Mouse (Mus musculus): ENCODE data around the gene Acsl5.

The Acsl5 gene

DNA sequence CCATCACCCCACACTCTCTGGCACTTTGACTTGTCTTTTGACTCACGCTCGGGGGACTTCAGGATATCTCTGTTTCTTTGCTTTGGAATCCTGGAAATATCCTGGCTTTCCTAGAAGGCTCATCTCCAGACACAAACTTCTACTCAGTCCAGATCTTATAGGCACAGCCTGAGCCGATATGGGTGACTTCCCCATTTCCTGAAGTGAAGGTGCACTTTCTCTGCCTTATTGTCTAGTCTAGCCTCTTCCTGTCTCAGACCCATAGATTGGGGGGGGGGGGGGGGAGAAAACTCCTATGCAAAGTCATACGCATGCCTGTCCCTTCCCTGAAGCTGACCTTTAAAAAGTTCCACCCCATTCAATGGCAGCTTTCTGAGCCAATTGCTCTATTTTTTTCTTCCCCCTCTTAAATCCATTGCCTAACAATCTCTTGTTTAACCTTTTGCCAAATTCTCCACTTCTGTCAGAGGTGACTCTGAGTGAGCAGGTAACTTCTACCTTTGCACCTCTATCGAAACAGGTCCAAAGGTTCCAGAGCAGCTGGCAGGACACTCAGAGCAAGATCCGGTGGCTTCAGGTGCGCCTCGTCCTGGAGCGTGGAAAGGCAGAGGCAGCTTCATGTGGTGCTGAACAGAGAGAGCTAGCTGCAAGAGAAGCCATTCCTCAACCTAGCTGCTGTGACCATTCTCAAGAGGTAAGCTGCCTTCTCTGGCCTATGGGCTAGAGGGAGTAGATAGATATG, at the start of gene Acsl5:
Gene Acsl5, plus strand, starts transcription at position 556 of the 742 bp plus-strand sequence.
- DNase-seq (ENCODE audit: low read depth), result no peak

GRCm38 (mm10) chr19:55206482-55207138, 45.1 kb upstream of the Acsl5 start:
- peak; percentile 86 for DNase-seq (ENCODE audit: low read depth)

- no peak for DNase-seq (ENCODE audit: low read depth)
Measured at GRCm38 (mm10) chr19:55207205-55207604, 44.5 kb upstream of the Acsl5 start.

DNA sequence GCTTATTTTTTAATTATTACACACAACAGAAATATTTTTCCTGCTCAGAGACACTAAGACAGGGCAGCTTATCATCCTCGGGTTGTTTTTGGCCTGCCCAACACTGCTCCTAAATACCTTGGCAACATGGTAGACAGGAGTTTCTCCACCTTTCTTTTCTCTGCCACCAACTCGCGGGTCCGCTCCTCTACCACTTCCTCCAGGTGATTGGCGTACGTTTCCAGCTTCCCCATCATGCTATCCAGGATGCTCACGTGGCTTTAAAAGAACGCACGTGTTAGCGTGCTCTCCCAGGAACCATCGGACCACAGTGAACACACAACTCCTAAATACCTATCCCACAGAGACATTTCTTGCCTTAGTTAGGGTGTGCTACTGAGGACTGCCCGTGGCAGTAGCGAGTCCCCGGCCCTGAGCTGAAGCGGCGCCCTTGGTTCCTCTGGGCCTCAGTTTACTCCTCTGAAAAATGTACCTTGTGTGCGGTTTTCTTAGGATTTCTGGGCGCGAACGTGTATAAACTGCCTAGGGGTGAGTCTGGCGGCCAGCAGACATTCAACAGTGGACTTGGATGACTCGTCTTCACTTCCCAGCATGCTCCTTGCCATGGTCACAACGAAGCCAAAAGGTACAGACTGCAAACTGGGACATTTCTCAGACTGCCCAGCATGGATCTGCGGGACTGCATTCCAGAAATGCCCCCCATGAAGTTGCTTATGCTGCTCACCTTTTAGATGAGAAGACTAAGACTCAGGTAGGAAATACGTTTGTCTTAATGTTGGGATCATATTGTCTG, 43.8 kb upstream of the Acsl5 start:
- DNase-seq (ENCODE audit: low read depth), result no peak

DNA sequence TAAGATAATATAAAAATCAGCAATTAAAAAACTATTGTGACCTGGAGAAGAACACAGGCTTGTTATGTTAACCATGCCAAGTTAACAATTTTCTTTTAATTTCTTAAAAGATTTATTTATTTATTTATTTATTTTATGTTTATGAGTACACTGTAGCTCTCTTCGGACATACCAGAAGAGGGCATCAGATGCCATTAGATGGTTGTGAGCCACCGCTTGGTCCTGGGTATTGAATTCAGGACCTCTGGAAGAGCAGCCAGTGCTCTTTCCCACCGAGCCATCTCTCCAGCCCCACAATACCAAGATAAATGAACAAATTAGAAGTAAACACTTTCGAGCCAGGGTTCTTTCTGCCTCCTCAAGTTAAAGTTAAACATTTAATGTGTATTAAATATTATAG, 43.1 kb upstream of the Acsl5 start:
- peak; percentile 60 for DNase-seq (ENCODE audit: low read depth)

DNA sequence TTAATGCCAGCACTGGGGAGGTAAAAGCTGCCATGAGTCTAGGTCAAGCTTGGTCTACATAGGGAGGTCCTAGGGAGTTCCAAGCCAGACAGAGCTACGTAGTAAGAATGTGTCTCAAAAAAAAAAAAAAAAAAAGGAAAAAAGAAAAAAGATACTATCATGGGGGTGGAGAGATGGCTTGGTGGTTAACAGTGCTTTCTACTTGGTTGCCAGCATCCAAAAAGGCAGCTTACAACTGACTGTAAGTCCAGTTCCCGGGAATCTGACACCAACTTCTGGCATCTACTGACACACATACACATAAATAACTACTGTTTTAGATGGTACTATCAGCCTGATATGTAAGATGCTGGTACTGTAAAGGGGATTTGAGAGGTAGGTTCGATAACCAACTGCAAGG, 42.7 kb upstream of the Acsl5 start:
- DNase-seq (ENCODE audit: low read depth), result no peak

- DNase-seq (ENCODE audit: low read depth), result no peak
Measured at GRCm38 (mm10) chr19:55211698-55212097, 40.0 kb upstream of the Acsl5 start.

- no peak for DNase-seq (ENCODE audit: low read depth)
Measured at GRCm38 (mm10) chr19:55213617-55214340, 38.0 kb upstream of the Acsl5 start.

DNA sequence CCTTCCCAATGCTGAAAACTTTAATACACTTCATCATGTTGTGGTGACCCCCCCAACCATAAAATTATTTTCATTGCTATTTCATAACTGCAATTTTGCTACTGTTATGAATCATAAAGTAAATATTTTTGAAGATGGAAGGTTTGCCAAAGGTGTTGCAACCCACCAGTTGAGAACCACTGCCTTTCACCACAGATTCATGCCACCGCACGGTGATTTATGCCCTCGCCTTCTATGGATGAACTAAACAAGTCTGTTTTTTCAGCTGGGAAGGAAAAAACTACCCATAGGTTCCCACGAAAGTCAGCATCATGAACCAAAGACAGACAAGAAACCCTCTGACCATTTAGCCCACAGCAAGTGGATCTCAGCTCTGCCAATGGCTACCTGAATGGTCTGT, 34.9 kb upstream of the Acsl5 start:
- peak; percentile 85 for DNase-seq (ENCODE audit: low read depth)

GRCm38 (mm10) chr19:55217365-55217764, 34.4 kb upstream of the Acsl5 start:
- DNase-seq (ENCODE audit: low read depth), result no peak

DNA sequence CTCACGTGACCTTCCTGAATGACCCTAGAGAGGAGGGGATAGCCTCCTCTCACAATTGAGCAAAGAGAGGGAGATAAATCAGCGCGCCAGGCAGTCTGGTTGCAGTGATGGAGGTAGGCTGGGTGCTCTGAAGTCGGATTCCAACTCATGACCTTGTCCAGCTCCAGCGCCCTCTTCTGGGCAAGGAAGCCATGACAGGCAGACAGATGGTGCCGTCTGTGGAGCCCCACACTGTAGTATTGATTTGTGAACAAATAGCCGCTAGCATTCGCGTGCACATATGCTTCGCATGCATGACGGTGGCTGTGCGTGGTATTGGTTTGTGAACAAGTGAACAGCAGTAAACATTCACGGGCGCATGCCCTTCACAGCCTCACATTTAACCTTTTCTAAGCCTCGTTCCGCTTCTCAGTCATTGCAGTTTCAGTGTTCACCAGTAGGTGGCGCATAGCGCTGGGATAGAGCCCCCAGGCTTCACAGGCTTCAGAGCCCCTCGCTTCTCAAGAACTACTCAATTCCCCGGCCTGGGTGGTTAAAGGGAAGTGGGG, 33.5 kb upstream of the Acsl5 start:
- DNase-seq (ENCODE audit: low read depth), result peak; percentile 88

GRCm38 (mm10) chr19:55218741-55219221, 33.0 kb upstream of the Acsl5 start:
- no peak for DNase-seq (ENCODE audit: low read depth)

DNA sequence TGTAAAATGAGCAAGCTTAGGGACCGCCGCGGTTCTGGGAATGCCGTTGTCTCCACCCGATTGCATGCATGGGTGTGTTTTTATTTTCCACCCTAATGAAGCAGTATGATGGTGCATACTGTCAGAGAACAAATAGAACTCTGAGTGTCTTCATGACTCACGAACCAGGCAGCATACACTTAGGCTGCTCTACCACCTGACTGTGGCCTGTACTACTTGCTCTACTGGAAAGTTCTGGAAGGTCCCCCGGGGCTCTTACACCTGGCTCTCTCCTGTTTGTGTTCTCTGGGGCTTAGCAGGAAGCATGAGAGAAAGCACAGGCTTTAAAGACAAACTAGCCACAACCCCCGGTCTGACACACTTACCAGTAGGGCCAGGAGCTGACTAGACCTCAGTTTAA, 32.4 kb upstream of the Acsl5 start:
- no peak for DNase-seq (ENCODE audit: low read depth)

GRCm38 (mm10) chr19:55221208-55221607, 30.5 kb upstream of the Acsl5 start:
- DNase-seq (ENCODE audit: low read depth), result no peak

DNA sequence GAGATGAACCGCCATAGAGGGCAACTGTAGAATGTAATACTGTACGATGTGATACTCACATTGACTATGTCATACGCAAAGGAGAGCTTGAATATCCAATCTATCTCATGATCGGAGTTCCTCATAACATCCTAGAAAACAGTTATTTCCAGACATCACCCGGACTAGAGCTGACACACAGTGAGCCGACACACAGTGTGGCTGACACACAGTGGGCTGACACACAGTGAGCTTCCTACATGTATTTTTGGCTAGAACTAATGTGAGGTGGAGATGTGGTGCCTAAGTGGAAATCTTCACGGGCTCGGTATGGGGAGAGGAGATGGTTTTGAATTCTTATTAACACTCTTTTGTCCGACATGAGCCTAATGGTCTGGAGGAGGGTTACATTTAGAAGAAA, 29.5 kb upstream of the Acsl5 start:
- DNase-seq (ENCODE audit: low read depth), result no peak

GRCm38 (mm10) chr19:55226621-55227020, 25.1 kb upstream of the Acsl5 start:
- DNase-seq (ENCODE audit: low read depth), result no peak

- DNase-seq (ENCODE audit: low read depth), result no peak
Measured at GRCm38 (mm10) chr19:55227135-55227534, 24.6 kb upstream of the Acsl5 start.

DNA sequence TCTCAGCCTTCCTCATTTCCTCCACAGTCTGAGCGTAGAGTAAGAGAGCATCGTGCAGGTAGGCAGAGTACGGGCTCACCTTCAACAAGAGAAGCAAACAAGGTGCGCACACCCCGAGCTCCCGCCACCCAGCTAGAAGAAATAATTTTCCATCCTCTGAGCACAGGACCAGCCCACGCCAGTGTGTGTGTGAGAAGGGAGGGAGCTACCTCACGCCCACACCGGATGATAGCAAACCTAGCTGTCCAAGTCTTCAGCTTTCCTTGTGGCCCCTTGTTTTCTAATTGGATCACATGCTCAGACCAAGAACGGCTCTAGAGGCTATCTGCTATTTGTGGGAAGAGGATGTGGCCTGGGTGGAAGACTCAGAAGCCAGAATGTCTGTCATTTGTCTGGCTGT, 20.7 kb upstream of the Acsl5 start:
- DNase-seq (ENCODE audit: low read depth), result no peak

DNA sequence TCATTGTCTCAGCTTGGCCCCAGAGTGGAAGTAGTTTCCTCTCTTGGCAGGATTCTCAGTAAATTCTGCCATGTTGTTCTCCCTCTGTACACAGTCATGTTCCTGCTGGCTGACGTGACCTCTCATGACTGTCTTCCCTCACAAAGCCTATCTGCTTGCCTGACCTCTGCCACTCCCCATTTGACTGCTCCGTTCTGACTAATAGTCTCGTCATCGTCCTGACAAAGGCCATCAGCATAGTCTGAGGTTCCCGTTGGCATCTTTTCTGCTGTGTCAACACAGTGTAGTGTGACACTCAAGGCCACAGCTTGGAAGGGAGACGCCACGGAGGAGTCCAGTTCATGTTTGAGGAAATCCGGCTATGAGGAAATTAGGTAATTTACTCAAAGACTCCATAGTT, 19.6 kb upstream of the Acsl5 start:
- DNase-seq (ENCODE audit: low read depth), result peak; percentile 43

- no peak for DNase-seq (ENCODE audit: low read depth)
Measured at GRCm38 (mm10) chr19:55236026-55236425, 15.7 kb upstream of the Acsl5 start.

- DNase-seq (ENCODE audit: low read depth), result no peak
Measured at GRCm38 (mm10) chr19:55236564-55236963, 15.2 kb upstream of the Acsl5 start.

All from NIH3T3 (cell line).